In genomic region chr4:31419240-31419639, GRCm38 (mm10) we compare ENCODE assay signal across 8 mouse cellular contexts.
A peak's percentile ranks its signal among the peaks of the same experiment; 100 is the strongest.
DNase-seq lines count a peak whose midpoint lies in the region; ATAC-seq and TF ChIP-seq lines count a peak whose summit lies in the region.

No protein-coding gene starts in this region.

- no peaks in the 10 kb centered on the region for H3K4me1 ChIP-seq in midbrain, postnatal 0 days (ENCODE audit: insufficient read depth, low read length)

- no peak overlapping the region for H3K4me2 ChIP-seq in midbrain, postnatal 0 days (ENCODE audit: low read depth, low read length, poor library complexity, severe bottlenecking)

- peak; percentile 81 for DNase-seq in heart, adult 11 months
- no peak for DNase-seq in heart, postnatal 25 days (ENCODE audit: low spot score)
- peak; percentile 18 to 38 for DNase-seq in cerebellum, adult 18-20 months
- DNase-seq in forelimb bud, embryonic 11.5 days (ENCODE audit: low read depth, low spot score): peak; percentile 86
- peak; percentile 82 for DNase-seq in hindlimb bud, embryonic 11.5 days (ENCODE audit: extremely low spot score, low read depth, low spot score)
- peak; percentile 83 to 85 for DNase-seq in left cerebral cortex, postnatal 14 days (ENCODE audit: low spot score in 2 of 2)
- DNase-seq in midbrain, postnatal 0 days (ENCODE audit: low spot score): peak; percentile 88
- DNase-seq in yolk sac, embryonic 10.5 days (ENCODE audit: low spot score): peak; percentile 44

- H3K9me3 ChIP-seq in midbrain, postnatal 0 days (ENCODE audit: low read length): no peaks in the 10 kb centered on the region

- H3K9ac ChIP-seq in midbrain, postnatal 0 days (replicated peaks; ENCODE audit: low read length, poor library complexity, severe bottlenecking): 0 out of 2 replicates have a peak overlapping the region, but pooled peaks have one; percentile 24

- TF ChIP-seq CTCF in midbrain, postnatal 0 days (IDR thresholded peaks at IDR 0.05): peak; percentile 94

- intact Hi-C loops in heart, postnatal 25 days (cut with DNase I): no loop called here
- intact Hi-C loops in left cerebral cortex, postnatal 14 days (cut with DNase I): no loop called here

- H3K4me3 ChIP-seq in midbrain, postnatal 0 days (ENCODE audit: low read depth, low read length): no peak overlapping the region

- 0 out of 2 replicates have a peak overlapping the region, but pooled peaks have one; percentile 6 for H3K27ac ChIP-seq in midbrain, postnatal 0 days (ENCODE audit: low read depth, low read length)

- no peaks in the 10 kb centered on the region for H3K36me3 ChIP-seq in midbrain, postnatal 0 days (ENCODE audit: insufficient read depth, low read length)

- H3K27me3 ChIP-seq in midbrain, postnatal 0 days (ENCODE audit: insufficient read depth, low read length): no peaks in the 10 kb centered on the region

- 5% methylated on average over 6 of the region's 6 CpGs for WGBS in midbrain, postnatal 0 days

- peak; percentile 49; the same call in 1 of the 2 replicates for ATAC-seq in midbrain, postnatal 0 days (ENCODE audit: low FRiP score)
